Mouse (Mus musculus) left cerebral cortex, adult 11 months (tissue): ENCODE measurements at regions not wholly inside any gene's neighbourhood (a gene's known extent, or its start where the extent isn't known, plus 50 kb on each side); places are given as distances from the start of the nearest gene placed in this dataset.

Source experiments
- DNase-seq: peaks from one replicate; pipeline ENCODE4 v3.0.0; 2022; ENCODE audit warnings: low spot score

DNA sequence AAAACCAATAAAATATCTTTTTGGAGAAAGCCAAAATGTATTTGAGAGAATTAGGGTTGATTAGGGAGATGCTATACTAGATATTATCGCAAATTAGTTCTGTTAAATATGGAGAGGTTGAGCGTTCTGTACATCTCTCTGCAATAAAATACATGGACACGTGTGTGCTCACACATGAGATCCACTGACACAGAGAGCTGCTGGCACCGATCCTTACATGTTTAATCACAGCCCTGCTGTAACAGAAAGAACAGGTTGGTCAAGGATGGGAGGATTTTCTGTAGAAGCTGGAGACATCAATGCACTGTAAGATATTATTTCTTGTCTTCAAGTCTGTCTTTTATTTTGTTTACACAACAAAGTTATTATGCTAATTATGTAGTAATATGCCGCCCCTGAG, 366.2 kb upstream of the Fam92a start:
- DNase-seq, result no peak

DNA sequence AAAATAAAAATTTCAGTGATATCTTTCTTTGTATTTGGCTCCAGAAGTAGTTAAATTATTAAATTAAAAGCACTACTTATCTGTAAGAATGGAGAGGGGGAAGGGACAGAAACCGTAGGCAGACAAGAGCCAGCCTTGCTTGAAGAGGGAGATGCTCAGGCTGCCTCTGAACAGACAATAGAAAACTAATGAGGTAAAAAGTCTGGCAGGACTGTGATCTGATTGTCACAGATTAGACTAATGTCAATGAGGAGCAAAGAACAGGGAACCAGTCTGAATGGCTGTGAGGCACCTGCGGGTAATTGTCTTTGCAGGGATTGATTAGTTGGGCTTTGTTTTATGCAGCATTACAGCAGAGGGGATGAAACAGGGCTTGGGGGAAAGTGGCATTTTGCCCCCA, 362.3 kb upstream of the Fam92a start:
- no peak for DNase-seq

DNA sequence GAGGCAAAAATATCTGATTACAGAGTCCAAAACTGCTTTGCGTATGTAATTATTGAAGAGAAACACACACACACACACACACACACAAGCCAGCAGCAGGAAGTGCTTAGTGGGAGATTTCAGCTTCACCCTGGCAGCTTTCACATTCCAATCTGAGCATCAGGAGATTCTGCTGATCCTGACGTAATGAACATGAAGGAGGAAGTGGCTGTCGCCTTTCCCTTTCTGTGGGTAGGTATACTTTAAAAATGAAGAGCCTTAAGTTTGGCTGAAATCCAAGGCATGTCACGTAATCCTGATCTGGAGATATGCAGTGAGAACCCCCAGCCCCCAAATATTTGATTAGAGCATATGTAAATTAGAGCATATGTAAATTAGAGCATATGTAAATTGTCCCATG, 361.1 kb upstream of the Fam92a start:
- no peak for DNase-seq

DNA sequence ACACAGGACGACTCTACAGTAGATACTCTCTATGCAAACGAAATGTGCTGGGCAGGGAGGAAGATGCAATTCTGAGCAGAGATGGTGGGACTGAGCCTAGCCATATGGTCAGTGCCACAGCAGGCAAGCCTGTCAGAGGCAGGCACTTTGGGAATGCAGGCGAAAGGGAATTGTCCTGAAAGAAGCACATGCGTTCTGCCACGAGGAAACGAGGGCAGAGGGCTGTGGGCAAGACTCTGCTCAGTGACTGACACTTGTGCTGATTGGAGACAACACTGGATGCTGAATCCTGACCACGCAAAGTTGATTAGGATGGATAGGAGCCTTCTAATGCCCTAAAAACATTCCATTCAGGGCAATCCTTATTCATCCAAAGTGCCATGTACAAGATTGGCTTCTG, 350.5 kb upstream of the Fam92a start:
- DNase-seq, result no peak

DNA sequence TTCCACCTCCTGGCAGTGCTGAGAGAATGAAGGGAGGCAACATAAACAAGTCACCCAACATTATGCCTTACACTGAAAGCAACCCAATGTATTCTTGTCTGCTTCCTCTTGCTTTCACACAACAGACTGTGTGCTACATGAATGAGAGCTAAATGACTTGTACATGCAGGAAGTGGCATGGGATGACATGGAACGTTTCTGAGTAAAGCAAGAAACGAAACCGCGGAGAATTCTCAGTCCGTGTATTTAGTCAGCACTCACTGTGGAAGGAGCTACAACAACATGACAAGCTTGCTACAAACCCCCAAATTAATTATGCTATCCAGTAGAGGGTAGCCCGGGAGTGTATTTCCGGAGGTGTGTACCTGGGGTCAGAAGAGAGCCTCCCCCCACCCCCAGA, 349.4 kb upstream of the Fam92a start:
- DNase-seq, result no peak

DNA sequence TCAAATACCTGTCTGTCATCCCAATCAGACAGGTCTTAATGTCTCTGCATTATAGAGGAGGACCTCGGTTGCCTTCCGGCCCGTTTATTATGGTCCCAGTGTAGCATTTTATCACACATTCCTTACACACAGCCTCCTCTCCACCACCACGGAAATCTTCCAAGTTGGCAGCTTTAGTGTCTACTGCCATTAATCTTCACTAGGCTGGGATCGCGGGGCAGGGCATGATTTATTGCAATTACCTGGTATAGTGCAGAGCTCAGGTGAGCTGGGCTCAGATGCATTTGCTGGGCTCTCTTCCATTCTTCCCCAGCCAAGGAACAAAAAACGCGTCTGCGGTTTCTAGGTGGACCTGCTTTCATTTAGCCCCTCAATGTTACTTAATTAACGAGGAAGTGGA, 344.7 kb upstream of the Fam92a start:
- DNase-seq, result no peak

DNA sequence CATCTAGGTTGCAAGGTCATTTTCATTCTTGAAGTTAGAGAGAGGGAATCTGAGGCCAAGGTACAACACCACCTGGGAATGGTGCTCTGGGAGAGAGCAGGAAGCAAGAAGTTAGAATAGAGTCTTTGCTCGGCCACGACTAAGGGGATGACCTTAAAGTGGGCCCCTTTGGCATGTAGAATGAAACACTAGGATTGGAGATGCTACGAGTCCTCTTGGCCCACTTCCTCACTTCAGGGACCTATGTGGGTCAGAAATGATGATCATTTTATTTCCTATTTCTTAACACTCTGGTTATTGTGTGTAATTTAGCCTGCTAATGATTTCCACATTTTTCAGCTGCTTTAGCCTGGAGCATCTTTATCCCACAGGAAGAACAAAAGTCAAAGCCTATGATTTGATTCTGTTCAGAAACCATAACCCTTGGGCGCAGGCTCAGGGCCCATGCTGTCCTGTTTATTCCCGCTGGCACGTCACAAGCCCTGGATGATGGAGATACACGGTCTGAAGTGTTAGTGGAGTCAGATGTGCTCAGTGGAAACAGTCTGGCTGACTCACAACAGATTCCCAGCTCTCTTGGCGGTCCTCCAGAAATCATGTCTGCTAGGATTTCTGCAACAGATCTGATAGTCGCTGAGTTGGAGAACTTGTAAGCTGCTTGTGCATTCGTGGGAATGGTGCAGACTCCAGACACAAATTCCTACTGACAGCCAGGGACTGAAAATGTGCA, 340.0 kb upstream of the Fam92a start:
- DNase-seq, result peak; percentile 73

DNA sequence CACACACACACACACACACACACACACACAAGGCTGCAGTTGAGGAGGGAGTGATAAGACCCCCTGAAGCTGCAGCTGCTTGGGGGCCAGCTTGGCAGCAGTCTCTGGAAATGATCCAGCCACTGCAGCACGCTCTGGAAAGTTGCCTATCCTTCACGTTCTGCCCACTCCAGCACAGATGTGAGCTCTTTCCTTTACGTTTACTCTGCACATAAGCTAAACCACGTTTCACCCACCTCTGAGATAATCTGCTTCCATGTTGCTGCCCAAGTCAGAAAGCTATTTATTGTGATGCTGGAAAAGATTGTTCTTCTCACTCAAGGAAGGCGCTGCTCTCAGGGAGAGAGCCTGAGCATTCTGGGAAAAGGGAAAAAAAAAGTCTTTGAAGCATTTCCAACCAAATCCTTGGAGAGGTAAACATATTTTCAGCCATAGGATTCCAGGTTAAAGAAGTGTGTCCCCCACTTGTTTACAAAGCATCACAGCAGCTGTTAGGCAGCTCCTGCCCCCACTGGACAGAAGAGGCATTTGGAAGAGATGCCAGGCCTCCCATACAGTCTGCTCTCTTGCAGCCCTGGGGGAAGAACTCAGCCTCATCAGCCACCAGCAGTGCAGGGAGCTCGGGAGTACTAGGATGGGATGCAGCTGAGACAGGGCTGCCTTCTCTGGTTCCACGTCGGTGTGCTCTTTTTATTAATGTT, 335.2 kb upstream of the Fam92a start:
- DNase-seq, result no peak

DNA sequence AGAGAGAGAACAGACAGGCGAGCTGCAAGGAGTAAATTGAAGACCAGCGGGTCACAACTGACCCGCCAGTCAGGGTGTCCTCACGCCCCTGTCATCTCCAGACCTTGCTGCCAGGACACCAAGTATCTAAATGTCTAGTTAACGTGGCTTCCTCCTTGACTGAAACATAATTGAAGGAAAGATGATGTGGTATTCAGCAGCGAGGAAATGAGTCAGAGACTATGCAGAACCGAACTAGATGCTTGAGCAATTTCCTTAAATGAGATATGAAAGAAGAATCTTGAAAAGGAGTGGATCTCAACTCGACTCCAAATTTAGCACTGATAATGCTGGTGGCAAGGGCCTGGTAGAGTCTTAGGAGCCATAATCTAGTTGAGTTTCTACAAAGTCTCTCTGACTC, 329.3 kb upstream of the Fam92a start:
- no peak for DNase-seq

DNA sequence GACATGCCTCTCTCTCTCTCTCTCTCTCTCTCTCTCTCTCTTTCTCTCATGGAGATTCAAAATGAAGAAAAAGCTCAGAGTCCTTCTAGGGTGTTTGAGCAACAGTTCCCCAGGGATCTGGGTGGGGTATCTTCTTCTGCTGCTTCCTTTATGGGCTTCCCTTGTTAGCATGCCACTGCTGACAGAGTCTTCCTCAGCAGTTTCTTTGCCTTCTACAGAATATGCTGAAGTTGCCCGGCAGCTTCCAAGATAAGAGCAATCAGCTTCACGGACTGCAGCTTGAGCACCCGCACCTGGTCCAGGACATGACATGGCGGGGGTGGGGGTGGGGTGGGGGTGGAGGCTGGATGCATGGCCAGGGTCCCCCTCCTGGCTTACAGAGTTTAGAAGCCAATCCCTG, 326.6 kb upstream of the Fam92a start:
- DNase-seq, result no peak

DNA sequence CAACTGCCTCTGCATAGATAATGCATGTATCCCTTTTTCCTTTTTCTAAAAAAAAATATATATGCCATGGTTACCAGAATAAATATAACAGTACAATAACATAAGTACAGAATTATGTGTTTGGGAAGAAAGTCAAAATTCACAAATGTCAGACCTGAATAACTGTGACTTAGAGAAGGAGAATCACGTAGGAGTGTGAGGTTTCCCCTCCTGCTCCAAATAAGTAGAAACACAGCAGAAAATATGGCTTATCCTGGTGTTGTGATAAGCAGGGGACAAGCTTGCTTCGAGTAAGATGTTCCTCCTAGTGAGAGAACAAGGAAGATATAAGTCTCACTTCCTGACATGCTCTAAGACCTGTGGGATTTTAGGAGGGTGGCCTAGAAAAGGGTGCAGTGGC, 320.7 kb upstream of the Fam92a start:
- DNase-seq, result no peak

DNA sequence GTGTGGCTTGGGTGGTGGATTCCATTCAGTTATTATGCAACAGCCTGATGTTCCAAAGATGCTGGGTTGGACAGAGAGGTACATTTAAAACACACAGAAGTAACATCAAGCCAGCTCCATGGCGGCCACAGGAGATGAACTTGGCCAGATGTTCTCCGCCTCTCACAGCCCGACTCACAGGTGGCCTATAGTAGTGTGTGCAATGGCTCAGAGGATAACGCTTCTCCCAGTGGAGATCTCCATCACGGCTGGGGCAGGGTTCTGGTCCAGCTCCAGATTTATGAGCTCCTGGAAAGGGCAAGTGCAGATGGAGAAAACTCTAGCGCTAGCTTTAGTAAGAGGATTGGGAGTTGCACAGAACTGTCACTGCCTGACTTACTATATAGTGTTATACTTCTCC, 319.5 kb upstream of the Fam92a start:
- DNase-seq, result no peak

DNA sequence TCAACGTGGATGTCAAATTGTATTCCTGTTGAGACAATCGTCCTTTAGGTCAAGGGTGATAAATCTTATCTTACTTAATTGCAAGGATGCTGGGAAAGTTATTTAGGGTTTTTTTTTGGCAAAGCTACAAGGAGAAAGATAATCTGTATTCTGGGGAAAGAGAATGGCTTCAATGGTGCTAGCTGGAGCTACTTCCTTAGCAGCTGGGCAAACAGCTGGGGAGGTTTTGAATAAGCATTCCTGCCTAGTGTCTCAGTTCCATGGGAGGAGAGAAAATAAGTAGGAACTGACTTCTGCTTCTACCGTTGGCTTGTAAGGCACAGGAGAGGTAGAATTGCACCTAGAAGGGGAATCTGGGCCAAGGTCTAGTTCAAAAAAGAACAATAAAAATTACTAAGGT, 318.3 kb upstream of the Fam92a start:
- no peak for DNase-seq

DNA sequence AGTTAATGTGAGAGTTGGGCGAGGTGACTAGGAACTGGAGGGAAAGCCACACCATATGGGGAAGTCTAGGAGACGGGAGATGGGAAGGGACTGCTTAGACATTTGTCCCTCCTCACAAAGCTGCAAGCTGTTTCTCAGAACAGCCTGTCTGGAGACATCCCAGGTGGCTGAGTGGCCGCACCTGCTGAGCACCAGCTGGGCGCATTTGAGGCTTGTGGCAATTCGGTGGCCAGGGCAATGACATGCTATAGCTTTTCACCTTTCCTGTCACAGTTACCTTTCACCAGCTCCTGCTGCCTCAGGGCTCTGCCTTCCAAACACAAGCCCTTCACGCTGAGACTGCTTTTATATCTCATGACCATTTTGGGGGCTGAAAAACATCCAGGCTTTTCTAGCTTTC, 317.5 kb upstream of the Fam92a start:
- DNase-seq, result no peak

DNA sequence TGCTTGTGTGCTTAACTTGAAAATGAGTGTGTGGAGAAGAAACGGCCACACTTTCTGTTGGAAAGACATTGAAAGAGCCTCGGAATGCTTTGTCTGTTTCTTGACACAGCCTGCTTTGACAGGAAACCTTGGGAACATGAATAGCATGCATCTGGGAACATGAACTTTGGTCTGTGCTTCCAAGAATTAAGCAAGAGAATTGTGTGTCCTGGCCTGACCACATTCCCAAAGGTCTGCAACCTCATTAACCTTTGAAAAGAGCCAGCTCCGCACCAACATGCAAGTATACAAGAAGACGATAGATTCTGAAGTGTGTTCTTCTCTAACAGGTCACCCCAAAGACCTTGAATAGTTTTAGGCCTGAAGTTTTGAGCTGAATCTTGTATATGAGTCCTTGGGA, 309.7 kb upstream of the Fam92a start:
- DNase-seq, result no peak

DNA sequence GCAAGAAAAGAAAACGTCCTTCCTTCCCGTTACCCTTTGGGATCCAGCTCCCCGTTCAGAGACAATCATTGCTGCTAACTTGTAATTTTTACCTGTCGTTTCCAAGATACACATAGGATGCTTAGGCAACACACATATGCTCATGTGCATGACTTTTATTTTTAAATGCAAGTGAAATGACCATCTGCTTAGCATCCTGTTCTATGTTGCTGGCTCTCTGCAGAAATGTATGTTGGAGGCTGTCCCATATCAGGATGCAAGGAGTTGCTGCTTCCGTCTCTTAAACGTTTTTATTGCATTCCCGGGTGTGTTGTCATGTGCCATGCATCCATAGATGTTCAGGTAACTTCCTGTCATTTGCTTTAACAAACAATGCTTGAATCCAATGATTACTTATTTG, 304.9 kb upstream of the Fam92a start:
- DNase-seq, result no peak

DNA sequence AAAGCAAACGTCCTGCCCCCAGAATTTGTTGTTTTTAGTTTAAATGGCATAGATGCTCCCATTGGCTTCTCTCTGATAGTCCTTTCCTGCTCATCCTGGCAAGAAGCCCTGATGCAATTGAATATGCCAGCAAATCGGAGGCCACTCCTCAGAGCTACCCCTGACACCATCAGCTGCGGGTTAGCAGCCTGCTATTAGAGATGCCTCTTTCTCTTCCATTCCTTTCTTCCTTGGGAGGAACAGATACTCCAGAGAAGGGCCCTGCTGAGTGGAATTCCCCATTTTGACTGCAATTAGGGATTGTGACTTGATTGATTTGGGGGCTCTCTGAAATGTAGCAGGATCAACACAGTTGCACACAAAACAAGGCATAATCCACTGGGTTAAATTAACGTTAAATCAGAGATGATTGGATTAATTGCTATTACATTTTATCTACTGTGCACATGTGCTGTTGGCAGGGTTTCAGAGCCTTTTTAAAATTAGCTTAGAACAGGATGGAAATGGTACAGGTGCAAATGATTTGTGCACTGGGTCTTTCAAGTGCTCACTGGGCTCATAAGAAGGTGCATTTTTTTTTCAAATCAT, 303.3 kb upstream of the Fam92a start:
- no peak for DNase-seq

DNA sequence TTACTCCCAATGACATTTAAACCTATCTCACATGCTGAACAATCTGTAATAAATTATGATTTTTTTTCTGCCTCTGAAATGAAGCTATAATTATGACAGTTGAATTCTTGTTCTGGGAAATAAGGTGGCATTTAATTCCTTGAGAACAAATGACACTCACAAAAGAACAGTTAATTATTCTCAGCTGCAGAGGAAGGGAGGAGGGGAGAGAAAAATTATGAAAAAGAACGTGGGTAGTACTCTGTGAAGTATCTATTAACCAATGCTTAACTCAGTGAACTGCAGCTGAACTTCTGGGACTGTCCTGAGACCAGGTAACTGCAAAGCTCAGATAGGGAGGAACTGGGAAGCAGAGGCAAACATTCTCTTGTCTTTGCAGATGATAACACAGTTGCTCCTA, 302.6 kb upstream of the Fam92a start:
- DNase-seq, result peak; percentile 50

DNA sequence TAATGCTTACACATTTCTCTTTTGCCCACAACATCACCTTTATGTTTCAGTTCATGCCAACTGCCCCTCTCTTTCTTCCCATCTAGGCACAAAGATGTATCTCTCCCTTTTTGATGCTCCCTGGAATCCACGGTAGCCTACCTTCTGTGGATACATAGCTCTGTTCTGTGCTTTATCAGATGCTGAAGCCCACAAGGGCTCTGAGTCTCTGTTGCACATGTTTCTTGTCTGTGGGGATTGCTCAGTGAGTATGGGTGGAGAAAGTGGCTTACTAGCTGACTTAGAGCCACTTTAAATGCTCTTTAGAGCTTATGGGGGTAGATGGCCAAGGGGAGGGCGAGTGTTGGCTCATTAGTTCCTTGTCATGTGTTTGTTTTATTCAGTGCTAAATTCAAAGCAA, 289.9 kb upstream of the Fam92a start:
- no peak for DNase-seq

DNA sequence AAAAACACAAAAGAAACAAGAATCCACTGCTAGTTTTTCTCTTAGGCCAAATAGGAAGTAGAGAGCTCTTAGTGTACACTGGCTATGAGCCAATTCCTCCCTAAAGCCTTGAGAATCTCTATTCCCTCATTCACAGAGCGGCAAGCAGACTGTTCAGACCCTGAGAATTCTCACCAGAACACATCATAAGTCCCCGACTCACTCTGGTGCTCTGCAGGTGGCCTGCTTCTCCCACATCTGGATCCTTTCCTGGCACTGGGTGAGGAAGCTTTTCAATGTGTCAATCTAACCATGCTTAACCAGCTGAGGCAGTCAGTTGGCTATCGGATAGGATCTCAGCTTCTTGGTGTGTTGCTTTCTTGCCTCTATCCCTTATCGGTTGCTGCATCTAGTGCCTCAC, 289.4 kb upstream of the Fam92a start:
- no peak for DNase-seq

DNA sequence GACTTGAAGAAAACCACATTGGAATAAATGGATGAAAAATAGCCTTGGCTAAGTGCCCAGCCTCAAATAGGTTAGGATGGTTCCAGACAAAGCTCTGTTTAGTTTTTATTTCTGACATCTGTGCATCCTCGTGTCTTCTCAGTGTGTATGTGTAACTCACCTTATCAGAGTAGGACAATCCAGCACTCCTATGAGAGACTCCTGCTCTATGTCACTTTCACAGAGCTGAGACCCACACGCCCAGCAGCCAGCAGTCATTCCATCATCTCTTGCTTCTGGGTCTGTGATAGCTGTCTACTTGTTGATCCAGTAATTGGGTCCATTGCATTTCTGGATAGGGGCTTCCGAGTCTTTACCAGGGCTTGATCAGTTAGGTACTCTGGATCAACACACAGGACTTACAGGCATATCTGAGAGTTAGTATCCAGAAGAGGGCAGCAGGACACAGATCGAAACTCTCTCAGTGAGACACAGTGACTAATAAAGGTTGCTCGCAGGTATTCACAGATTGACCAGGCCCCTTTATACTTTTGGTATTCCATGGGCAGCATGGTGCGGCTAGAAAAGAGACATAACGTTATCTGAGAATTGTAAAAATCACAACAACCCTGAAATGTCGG, 286.3 kb upstream of the Fam92a start:
- no peak for DNase-seq

DNA sequence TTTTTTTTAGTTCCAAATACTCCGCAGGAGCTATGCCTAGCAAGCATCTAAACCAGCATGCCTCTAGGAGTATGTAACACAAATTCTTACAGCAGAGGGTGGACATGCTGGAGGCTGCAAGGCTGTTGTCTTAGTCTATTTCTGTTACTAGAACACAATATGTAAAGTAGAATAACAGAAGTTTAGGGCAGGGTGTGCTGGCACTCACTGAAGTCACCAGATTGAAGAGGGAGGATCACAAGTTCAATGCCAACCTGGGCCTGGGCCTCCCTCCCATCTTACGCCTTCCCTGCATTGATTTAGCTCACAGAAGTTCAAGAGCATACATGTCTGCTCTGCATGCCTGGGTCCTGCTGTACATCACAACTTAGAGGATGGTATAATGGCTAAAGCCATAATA, 280.3 kb upstream of the Fam92a start:
- DNase-seq, result no peak

DNA sequence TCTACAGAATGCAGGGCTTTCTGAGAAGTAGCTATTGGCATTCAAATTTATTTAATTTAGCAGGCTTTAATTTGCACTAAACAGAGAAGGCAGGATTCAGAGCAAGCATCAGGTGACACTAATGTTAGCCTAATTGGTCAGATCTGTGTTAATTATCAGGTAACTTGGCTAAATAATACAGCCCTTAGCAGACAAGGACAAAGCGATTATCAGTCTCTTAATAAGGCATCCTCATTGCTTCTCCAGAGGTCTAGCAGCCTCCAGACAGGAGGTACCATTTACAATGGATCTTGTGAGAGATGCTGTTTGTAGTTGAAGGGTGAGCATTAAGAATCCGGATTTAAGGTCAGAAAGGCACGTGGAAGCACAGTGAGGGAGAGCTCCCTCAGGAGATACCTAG, 253.7 kb upstream of the Fam92a start:
- no peak for DNase-seq
